ENCODE assay signal across 15 mouse cellular contexts in genomic region chr9:119972582-119972981, GRCm38 (mm10). TPM values are rescaled to one million over a fixed set of nuclear protein-coding genes. Genes with fewer than 3 reads are reported as not detected.
DNase-seq lines count a peak whose midpoint lies in the region; ATAC-seq and TF ChIP-seq lines count a peak whose summit lies in the region.
"Had no signal": no experiment of that assay in that cellular context is flagged by ENCODE, and none has a peak within 500 bp of the region (broad histone marks: within the 10 kb centered on the region; RNA-seq: fewer than 3 reads in every experiment).

No protein-coding gene starts in this region.

- H3K4me3 ChIP-seq in forebrain, embryonic 14.5 days (ENCODE audit: low read depth, low read length) = no peak overlapping the region
- no peak overlapping the region for H3K4me3 ChIP-seq in forebrain, postnatal 0 days (ENCODE audit: low read depth, low read length)
- no peak overlapping the region for H3K4me3 ChIP-seq in kidney, adult 2 months (ENCODE audit: insufficient read depth, low read depth, low read length)
- H3K4me3 ChIP-seq: embryonic facial prominence, embryonic 13.5 days; liver, embryonic 13.5 days had no signal

- 0 out of 2 replicates have a peak overlapping the region, but pooled peaks have one; percentile 23 for H3K27ac ChIP-seq in forebrain, embryonic 14.5 days (ENCODE audit: low read depth, low read length)
- no peak overlapping the region for H3K27ac ChIP-seq in forebrain, postnatal 0 days (ENCODE audit: low read depth, low read length)
- H3K27ac ChIP-seq in kidney, adult 2 months (ENCODE audit: insufficient read depth, low read depth, low read length) = no peak overlapping the region
- H3K27ac ChIP-seq: embryonic facial prominence, embryonic 13.5 days; liver, embryonic 13.5 days had no signal

- 88% methylated on average over 12 of the region's 12 CpGs for WGBS in forebrain, embryonic 14.5 days
- WGBS in forebrain, postnatal 0 days = 72% methylated on average over 12 of the region's 12 CpGs
- 73% methylated on average over 12 of the region's 12 CpGs for WGBS in kidney, adult 2 months

- no peak for DNase-seq in forebrain, embryonic 14.5 days (ENCODE audit: low spot score)
- DNase-seq in forebrain, postnatal 0 days = no peak
- DNase-seq in kidney, adult 2 months = peak; percentile 46
- no peak for DNase-seq in kidney, adult 8-10 months
- peak; percentile 63 for DNase-seq in cerebellum, adult 11 months
- DNase-seq in gastrocnemius, postnatal 14 days = peak; percentile 50
- no peak for DNase-seq in frontal cortex, postnatal 36 days (ENCODE audit: low spot score in 2 of 2)
- no peak for DNase-seq in spleen, postnatal 10 days (ENCODE audit: low spot score in 2 of 2)
- DNase-seq: liver, embryonic 13.5 days had no signal

- TF ChIP-seq POLR2A in kidney, adult 2 months (IDR thresholded peaks at IDR 0.05; ENCODE audit: low read depth, low read length) = no peak

- no peak overlapping the region for H3K9ac ChIP-seq in forebrain, embryonic 14.5 days (ENCODE audit: low read length)
- no peak overlapping the region for H3K9ac ChIP-seq in forebrain, postnatal 0 days
- H3K9ac ChIP-seq: embryonic facial prominence, embryonic 13.5 days; liver, embryonic 13.5 days had no signal

- no peaks in the 10 kb centered on the region for H3K36me3 ChIP-seq in forebrain, embryonic 14.5 days (ENCODE audit: control insufficient read depth, insufficient read depth, low read length)
- H3K36me3 ChIP-seq in forebrain, postnatal 0 days (ENCODE audit: insufficient read depth) = no peaks in the 10 kb centered on the region
- H3K36me3 ChIP-seq in kidney, adult 2 months (ENCODE audit: control insufficient read depth, insufficient read depth, low read length) = peaks cover 2% of the 10 kb centered on the region; the same call in 1 of the 2 replicates

- no peak for TF ChIP-seq CTCF in forebrain, postnatal 0 days (IDR thresholded peaks at IDR 0.05; ENCODE audit: low read depth)
- TF ChIP-seq CTCF in kidney, adult 2 months (conservative IDR thresholded peaks at IDR 0.05; ENCODE audit: insufficient read depth, insufficient read length, low read depth, low read length) = no peak

- no peaks in the 10 kb centered on the region for H3K9me3 ChIP-seq in forebrain, embryonic 14.5 days (replicated peaks; ENCODE audit: control insufficient read depth, low read length)
- no peaks in the 10 kb centered on the region for H3K9me3 ChIP-seq in forebrain, postnatal 0 days (ENCODE audit: low read length)
- H3K9me3 ChIP-seq: embryonic facial prominence, embryonic 13.5 days; liver, embryonic 13.5 days had no signal

- peaks cover 19% of the 10 kb centered on the region for H3K4me1 ChIP-seq in forebrain, embryonic 14.5 days (ENCODE audit: control insufficient read depth, insufficient read depth, low read length)
- H3K4me1 ChIP-seq in forebrain, postnatal 0 days (ENCODE audit: insufficient read depth) = peaks cover 11% of the 10 kb centered on the region
- peaks cover 31% of the 10 kb centered on the region for H3K4me1 ChIP-seq in kidney, adult 2 months (ENCODE audit: control insufficient read depth, insufficient read depth, low read length)

- ATAC-seq in forebrain, embryonic 14.5 days = no peak
- ATAC-seq in forebrain, postnatal 0 days = no peak
- ATAC-seq: forebrain, embryonic 16.5 days; intestine, postnatal 0 days had no signal

- H3K4me2 ChIP-seq in forebrain, embryonic 14.5 days (ENCODE audit: low read length) = no peak overlapping the region
- H3K4me2 ChIP-seq in forebrain, postnatal 0 days (ENCODE audit: low read depth) = no peak overlapping the region
- H3K4me2 ChIP-seq: embryonic facial prominence, embryonic 13.5 days; liver, embryonic 13.5 days had no signal

- H3K27me3 ChIP-seq in forebrain, embryonic 14.5 days (replicated peaks; ENCODE audit: control insufficient read depth, insufficient read depth, low read length) = no peaks in the 10 kb centered on the region
- no peaks in the 10 kb centered on the region for H3K27me3 ChIP-seq in forebrain, postnatal 0 days (ENCODE audit: insufficient read depth, low read length)
- H3K27me3 ChIP-seq in kidney, adult 2 months (replicated peaks; ENCODE audit: control insufficient read depth, insufficient read depth, low read length) = no peaks in the 10 kb centered on the region
- H3K27me3 ChIP-seq: embryonic facial prominence, embryonic 13.5 days; liver, embryonic 13.5 days had no signal

- intact Hi-C loops in gastrocnemius, postnatal 14 days (cut with DNase I; ENCODE audit: low total_unique reads) = no loop called here

RNA-seq across cellular contexts. Expression of gene Csrnp1, which starts 11.9 kb away (rescaled TPM):
- polyA plus RNA-seq in forebrain, embryonic 14.5 days (2014; fragmentation: Nextera tagmentation; extraction: Ambion mirVana) = 1.1 and 1.4 TPM in 2 replicates
- total RNA-seq in forebrain, postnatal 0 days (2014; rRNA removed) = 6.3 and 10.9 TPM in 2 replicates
- polyA plus RNA-seq in forebrain, postnatal 0 days (2015; fragmentation: Nextera tagmentation; extraction: Ambion mirVana) = 2.2 and 2.7 TPM in 2 replicates
- polyA plus RNA-seq in kidney, adult 2 months (2012; rRNA removed) = 14.8 and 24.2 TPM in 2 replicates
- total RNA-seq in gastrocnemius, postnatal 14 days (2021) = 1 to 10 TPM; 1.9 to 2.5 TPM

RNA-seq across cellular contexts. Expression of gene Ttc21a, which starts 35.2 kb away (rescaled TPM):
- polyA plus RNA-seq in forebrain, embryonic 14.5 days (2014; fragmentation: Nextera tagmentation; extraction: Ambion mirVana) = 0.29 and 0.74 TPM in 2 replicates
- 2.5 and 4.3 TPM in 2 replicates for total RNA-seq in forebrain, postnatal 0 days (2014; rRNA removed)
- polyA plus RNA-seq in forebrain, postnatal 0 days (2015; fragmentation: Nextera tagmentation; extraction: Ambion mirVana) = 0.45 and 0.85 TPM in 2 replicates
- polyA plus RNA-seq in kidney, adult 2 months (2012; rRNA removed) = 0.06 and 0.07 TPM in 2 replicates
- not detected for total RNA-seq in gastrocnemius, postnatal 14 days (2021)
- total RNA-seq: monocyte, adult 5-6 weeks had no signal
- polyA plus RNA-seq: intestine, postnatal 0 days; small intestine, adult 2 months had no signal

RNA-seq across cellular contexts. Expression of gene Gorasp1, which starts 35.2 kb away (rescaled TPM):
- polyA plus RNA-seq in forebrain, embryonic 14.5 days (2014; fragmentation: Nextera tagmentation; extraction: Ambion mirVana) = 23.7 and 34.1 TPM in 2 replicates
- total RNA-seq in forebrain, postnatal 0 days (2014; rRNA removed) = 15.3 and 27.9 TPM in 2 replicates
- 20.3 and 24.0 TPM in 2 replicates for polyA plus RNA-seq in forebrain, postnatal 0 days (2015; fragmentation: Nextera tagmentation; extraction: Ambion mirVana)
- polyA plus RNA-seq in kidney, adult 2 months (2012; rRNA removed) = 17.8 and 20.7 TPM in 2 replicates
- total RNA-seq in gastrocnemius, postnatal 14 days (2021) = 10 to 100 TPM; 16.9 to 17.7 TPM

RNA-seq across cellular contexts. Expression of gene Xirp1, which starts 50.8 kb away (rescaled TPM):
- polyA plus RNA-seq in forebrain, embryonic 14.5 days (2014; fragmentation: Nextera tagmentation; extraction: Ambion mirVana) = not detected in 2 replicates
- total RNA-seq in forebrain, postnatal 0 days (2014; rRNA removed) = not detected in 2 replicates
- polyA plus RNA-seq in forebrain, postnatal 0 days (2015; fragmentation: Nextera tagmentation; extraction: Ambion mirVana) = not detected in 2 replicates
- 0.18 and 0.94 TPM in 2 replicates for polyA plus RNA-seq in kidney, adult 2 months (2012; rRNA removed)
- 100 to 1,000 TPM in 1 of 2 experiments, 10 to 100 TPM in 1; 47.9 to 100 TPM for total RNA-seq in gastrocnemius, postnatal 14 days (2021)
- polyA plus RNA-seq: forebrain, embryonic 16.5 days; G1E; small intestine, adult 2 months had no signal

Comparison
In these comparisons a context has a peak if more than half of its experiments do, and no peak if none do; other contexts are left out.
1. DNase-seq: peak in kidney, adult 2 months (single experiment), cerebellum, adult 11 months (single experiment) and gastrocnemius, postnatal 14 days (single experiment); none in forebrain, embryonic 14.5 days (single experiment), forebrain, postnatal 0 days (single experiment), kidney, adult 8-10 months (0 of 2), frontal cortex, postnatal 36 days (0 of 2) and spleen, postnatal 10 days (0 of 2).